Mouse (Mus musculus): ENCODE data around the gene Tab2.

DNA sequence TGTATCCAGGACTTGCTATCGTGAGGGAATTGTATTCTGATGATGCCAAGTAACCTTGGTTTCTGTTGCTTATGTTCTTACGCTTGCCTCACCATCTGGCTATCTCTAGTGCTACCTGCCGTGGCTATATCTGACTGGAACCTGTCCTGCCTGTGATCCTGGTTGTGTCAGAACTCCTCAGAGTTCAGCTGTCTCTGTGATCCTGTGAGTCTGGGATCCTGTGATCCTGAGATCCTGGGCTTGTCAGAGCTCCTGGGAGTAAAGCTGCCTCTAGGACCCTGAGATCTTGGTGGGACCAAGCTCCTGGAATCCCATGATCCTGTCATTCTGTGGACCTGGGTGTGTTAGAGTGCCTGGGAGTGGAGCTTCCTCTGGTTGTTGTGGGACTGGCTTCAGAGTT, 74.1 kb downstream of the Tab2 start:
- no peak for TF ChIP-seq CTCF (conservative IDR thresholded peaks at IDR 0.05; ENCODE audit: low read length)
- TF ChIP-seq POU5F1 (IDR thresholded peaks at IDR 0.05; ENCODE audit: borderline replicate concordance, low read length): no peak

All from E14TG2a.4 (cell line).